Mouse (Mus musculus): ENCODE measurements at regions not wholly inside any gene's neighbourhood (a gene's known extent, or its start where the extent isn't known, plus 50 kb on each side); places are given as distances from the start of the nearest gene placed in this dataset.

GRCm38 (mm10) chr5:83890619-83891185, 526.5 kb downstream of the Epha5 start:
- no peak for DNase-seq (ENCODE audit: low read depth, low spot score)

- DNase-seq (ENCODE audit: low read depth, low spot score): no peak
These were observed 517.1 kb upstream of the Tecrl start for GRCm38 (mm10) chr5:83872052-83872451.

GRCm38 (mm10) chr5:83868359-83868758, 513.4 kb upstream of the Tecrl start:
- DNase-seq (ENCODE audit: low read depth, low spot score): no peak

- no peak for DNase-seq (ENCODE audit: low read depth, low spot score)
These were observed 506.7 kb upstream of the Tecrl start for GRCm38 (mm10) chr5:83861674-83862073.

GRCm38 (mm10) chr5:83852022-83852421, 497.0 kb upstream of the Tecrl start:
- DNase-seq (ENCODE audit: low read depth, low spot score): no peak

- DNase-seq (ENCODE audit: low read depth, low spot score): no peak
These were observed 471.6 kb upstream of the Tecrl start for GRCm38 (mm10) chr5:83826561-83826960.

GRCm38 (mm10) chr5:83824838-83825466, 470.0 kb upstream of the Tecrl start:
- DNase-seq (ENCODE audit: low read depth, low spot score): no peak

- no peak for DNase-seq (ENCODE audit: low read depth, low spot score)
These were observed 456.3 kb upstream of the Tecrl start for GRCm38 (mm10) chr5:83811309-83811708.

GRCm38 (mm10) chr5:83800028-83800427, 445.0 kb upstream of the Tecrl start:
- no peak for DNase-seq (ENCODE audit: low read depth, low spot score)

- no peak for DNase-seq (ENCODE audit: low read depth, low spot score)
These were observed 425.4 kb upstream of the Tecrl start for GRCm38 (mm10) chr5:83780419-83780818.

- DNase-seq (ENCODE audit: low read depth, low spot score): peak; percentile 27
These were observed 423.4 kb upstream of the Tecrl start for GRCm38 (mm10) chr5:83778310-83778972.

- DNase-seq (ENCODE audit: low read depth, low spot score): no peak
These were observed 386.9 kb upstream of the Tecrl start for GRCm38 (mm10) chr5:83741913-83742312.

GRCm38 (mm10) chr5:83695383-83695782, 340.4 kb upstream of the Tecrl start:
- DNase-seq (ENCODE audit: low read depth, low spot score): no peak

GRCm38 (mm10) chr5:83692286-83692685, 337.3 kb upstream of the Tecrl start:
- DNase-seq (ENCODE audit: low read depth, low spot score): no peak

- DNase-seq (ENCODE audit: low read depth, low spot score): no peak
These were observed 323.4 kb upstream of the Tecrl start for GRCm38 (mm10) chr5:83678373-83678772.

GRCm38 (mm10) chr5:83659091-83659490, 304.1 kb upstream of the Tecrl start:
- DNase-seq (ENCODE audit: low read depth, low spot score): no peak

- DNase-seq (ENCODE audit: low read depth, low spot score): no peak
These were observed 296.3 kb upstream of the Tecrl start for GRCm38 (mm10) chr5:83651329-83651728.

GRCm38 (mm10) chr5:83622612-83623374, 267.8 kb upstream of the Tecrl start:
- DNase-seq (ENCODE audit: low read depth, low spot score): no peak

GRCm38 (mm10) chr5:83610777-83611176, 255.8 kb upstream of the Tecrl start:
- no peak for DNase-seq (ENCODE audit: low read depth, low spot score)

- no peak for DNase-seq (ENCODE audit: low read depth, low spot score)
These were observed 238.3 kb upstream of the Tecrl start for GRCm38 (mm10) chr5:83593289-83593610.

GRCm38 (mm10) chr5:83592587-83593288, 237.7 kb upstream of the Tecrl start:
- DNase-seq (ENCODE audit: low read depth, low spot score): no peak

Data from embryo, embryonic 11.5 days (tissue).